Mouse (Mus musculus): Measurements from ENCODE around the gene Lad1.

Gene Lad1

DNA sequence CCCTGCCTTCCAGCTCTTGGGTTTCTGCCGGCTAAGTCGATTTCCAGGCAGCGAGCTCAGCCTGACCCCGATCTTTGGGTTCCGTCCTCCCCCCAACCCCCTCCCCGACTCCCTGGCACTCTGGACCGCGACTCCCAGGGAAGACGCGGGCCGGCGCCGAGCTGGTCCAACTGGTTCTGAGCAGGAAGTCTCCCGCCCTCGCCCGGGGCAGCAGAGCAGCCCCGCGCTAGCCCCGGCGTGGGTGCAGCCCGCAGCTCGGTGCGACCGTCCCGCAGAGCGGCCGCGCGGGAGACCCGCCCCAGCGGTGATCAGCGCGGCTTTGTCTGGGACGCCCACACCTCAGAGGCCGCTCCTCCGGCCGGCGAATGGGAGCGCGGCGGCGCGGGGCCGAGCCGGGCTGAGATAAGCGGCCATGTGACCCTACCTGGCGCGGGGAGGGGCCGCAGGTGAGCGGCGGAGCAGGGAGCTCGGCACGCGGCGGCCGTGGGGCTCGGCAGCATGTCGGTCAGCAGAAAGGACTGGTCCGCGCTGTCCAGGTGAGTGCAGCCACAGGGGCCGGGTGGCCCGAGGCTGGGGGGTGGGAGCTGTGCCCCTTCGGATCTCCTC is at the start of gene Lad1:
Lad1 (plus strand) TSS at position 118 of the 606 bp plus-strand sequence.
- peak; percentile 64 to 82 for DNase-seq

DNA sequence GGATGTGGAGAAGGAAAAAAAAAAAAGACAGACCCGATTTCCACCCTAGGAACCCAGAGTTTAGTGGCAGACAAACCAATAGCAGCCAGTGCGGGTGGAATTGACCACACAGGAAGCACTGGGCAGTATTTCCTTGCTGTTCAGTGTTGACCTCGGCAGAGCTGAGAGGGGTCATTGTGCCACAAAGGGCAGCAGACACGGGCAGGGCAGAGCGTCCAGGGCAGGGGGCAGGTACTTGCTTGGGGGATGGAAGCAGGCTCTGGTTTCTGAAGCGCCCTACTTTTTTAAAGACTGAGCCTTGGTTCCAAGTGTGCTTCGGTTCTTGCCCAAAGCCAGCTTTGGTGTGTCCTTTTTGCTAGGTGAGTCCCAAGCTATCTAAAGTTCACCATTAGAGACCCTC is 48.2 kb upstream of the Lad1 start:
- DNase-seq: no peak

DNA sequence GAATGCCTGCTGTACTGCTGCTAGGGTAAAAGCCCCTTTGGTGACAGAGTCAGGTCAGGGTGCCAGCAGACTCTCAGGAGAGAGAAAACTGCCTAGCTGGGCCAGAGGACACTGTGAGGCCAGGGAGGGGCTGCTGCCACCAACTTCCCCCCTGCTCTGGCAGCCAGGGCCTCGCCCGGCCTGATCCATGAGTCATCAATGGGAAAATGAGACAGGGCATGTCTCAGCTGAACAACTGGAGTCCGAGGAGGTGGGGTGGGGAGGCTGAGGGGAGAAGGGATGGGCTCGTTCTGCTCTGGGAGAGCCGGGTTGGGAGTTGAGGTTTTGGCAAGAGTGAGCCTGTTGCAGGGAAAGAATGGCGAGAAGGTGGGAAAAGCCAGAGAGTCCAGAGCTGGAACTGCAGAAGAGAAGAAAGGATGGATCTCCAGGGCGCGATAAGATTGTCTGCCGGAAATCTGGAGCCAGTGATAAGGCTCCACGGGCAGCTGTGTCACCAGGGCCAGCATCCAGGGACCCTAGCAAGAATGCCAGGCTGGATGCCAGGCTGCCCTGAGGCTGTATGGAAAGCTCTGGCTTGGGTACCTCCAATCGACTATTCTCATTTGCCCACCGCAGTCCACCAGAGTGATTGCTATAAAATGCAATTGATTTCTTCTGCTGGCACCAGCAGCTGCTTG is 47.4 kb upstream of the Lad1 start:
- DNase-seq: peak; percentile 41 to 54

DNA sequence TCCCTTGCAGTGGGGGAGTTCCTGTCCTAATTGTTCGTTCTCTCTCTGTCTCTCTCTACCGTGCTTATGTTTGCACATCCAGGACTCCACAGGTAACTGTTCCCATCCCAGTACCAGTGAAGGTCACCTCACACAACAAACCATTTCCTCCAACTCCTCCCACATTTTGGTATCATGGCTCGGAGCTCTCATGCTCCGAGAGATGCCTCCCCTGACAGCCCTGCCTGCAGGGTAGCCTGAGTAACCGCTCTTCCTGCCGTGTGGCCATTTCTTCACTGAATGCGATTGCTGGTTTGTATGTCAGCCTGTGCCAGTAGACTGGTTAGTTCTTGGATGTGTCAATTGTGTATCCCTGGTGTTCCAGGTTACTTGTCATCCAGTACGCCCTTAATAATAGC is 46.8 kb upstream of the Lad1 start:
- no peak for DNase-seq

DNA sequence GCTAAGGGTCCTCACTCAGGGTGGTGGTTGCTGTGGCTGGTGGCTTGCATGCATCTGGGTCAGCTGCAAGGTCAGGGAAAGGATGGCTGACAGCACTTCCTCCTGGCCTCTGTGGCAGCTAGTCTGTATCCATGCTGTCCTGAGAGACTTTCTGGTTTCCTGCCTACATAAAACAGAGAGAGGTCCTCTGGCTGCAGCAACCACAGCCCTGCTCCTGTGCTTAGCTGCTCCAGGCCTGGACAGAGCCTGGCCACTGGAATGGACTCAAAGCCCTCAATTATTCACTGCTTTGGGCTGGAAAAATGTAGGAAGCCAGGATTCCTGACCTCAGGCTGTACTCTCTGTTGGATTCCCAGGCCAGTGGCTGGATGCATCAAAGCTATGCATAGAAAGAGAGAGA is 41.8 kb upstream of the Lad1 start:
- DNase-seq: peak; percentile 34 to 50

DNA sequence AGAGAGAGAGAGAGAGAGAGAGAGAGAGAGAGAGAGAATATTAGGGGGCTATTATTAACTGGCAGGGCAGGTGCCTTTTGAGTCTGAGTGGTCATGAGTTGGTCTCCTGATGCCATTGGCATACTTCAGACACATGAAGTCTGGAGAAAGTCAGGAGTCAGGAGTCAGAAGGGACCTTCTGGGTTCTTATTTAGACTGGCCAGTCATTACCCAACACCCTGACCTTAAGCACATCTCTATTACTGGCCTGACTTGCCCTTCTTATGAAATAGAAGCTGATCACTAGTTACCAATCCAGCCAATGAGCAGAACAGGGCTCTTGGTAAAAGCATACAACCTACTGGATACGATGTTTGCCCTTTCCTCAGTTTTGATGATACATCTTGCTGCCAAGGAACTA is 41.4 kb upstream of the Lad1 start:
- DNase-seq: no peak

DNA sequence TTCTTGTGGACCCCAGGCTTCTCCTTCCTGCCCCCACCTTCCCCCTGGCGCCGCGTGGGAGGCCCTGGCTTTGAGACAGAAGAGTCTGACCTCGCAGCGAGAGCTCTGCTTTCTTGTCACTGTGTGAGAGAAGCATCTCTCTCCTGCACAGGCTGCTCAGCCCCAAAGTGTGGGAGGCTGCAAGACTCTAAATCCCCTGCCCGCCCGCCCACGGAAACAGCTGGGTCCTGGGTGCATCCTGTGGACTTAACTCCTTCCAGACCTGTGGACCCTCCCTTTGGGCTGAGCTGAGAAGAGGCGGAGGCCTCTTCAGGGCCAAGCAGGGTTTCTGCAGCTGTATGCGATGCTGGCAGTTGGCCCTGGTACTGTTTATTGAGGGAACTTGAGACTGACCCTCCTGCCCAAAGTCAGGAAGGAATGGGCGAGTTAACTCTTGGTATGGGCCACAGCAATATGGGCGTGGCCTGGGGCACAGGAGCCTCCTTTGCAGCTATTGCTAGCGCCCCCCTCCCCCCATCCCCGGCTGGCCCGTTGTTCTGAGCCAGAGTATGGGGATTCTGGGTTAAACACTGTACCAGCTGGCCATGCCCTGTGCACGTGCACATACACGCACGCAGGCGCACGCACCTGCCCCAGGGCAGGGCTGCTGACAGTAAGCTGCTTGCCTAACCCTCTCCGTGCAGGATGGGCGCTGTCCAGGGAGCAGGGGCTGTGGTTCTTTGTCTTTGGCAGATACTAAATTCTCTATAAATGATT is 39.4 kb upstream of the Lad1 start, which contains the start of gene Tnni1:
Tnni1 (plus strand) TSS at position 655 of the 756 bp plus-strand sequence.
- peak; percentile 74 to 82 for DNase-seq

DNA sequence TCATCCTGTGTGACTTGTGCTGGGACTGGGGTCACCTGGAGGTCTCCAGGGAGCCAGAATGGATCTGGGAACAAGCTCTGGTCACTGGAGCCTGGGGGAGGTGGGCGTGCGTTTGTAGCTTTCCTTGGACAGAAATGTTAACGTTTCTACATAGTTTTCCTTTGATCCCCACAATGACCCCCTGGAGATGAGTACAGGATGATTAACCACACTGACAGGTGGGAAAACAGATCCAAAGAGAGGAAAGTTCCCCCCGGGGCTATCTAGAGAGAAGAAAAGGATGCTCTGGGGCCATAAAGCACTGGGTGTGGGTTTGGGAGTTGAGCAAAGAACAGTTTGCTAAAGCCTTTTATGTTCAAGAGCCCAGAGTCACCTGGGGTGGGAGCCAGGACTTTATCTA is 37.7 kb upstream of the Lad1 start:
- DNase-seq: no peak

DNA sequence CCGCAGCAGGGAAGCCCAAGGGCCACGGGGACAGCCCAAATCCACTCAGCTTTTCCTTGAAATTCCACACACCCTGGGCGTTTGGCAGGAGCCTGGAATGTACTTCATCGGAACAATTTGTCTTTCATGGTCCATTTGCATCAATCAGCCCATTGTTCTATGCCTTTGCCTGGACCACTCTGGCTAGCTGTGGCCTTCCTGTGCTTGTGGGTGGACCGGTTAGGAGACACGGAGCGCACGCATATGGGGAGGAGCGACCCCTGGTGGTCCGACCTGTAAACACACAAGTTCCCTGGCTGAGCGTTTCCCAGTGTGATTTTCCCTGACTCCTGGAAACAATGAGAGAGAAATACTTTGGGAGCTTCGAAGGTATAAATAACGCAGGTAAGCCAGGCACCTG is 37.2 kb upstream of the Lad1 start:
- peak; percentile 89 to 90 for DNase-seq

DNA sequence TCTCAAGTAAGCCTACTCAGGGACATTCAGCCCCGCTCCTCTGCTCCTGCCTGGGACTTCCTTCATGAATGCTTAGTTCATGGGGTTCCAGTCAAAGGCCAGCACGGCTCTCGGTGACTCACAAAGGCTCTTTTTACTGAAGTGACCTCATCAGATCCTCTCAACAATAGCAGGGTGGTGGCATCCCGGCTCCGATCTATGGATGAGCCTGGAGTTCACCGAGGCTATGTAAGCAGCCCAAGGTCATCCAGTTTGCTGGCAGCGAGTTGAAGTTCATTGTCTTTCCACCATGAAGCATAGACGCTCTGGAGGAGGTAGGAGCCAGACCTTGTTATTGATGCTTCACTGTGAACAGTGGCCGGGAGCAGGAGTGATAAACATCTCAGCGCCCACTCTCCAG is 35.6 kb upstream of the Lad1 start:
- DNase-seq: no peak

DNA sequence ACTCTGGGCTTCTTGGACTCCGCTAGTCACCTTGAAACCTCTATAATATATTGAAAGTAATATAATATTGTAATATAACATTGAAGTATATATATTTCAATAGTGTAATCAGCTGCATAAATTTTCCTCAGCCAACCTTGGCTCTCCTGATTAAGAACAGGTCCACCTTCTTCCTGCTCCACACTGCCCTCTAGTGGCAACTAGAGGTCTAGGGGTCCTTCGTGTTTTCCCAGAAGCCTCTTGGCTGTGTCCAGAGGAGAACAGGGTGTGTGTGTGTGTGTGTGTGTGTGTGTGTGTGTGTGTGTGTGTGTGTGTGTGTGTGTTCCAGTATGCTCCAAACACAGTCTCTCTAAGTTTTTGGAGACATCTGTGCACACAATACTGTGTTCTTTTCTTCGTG is 30.6 kb upstream of the Lad1 start:
- peak; percentile 85 to 90 for DNase-seq

DNA sequence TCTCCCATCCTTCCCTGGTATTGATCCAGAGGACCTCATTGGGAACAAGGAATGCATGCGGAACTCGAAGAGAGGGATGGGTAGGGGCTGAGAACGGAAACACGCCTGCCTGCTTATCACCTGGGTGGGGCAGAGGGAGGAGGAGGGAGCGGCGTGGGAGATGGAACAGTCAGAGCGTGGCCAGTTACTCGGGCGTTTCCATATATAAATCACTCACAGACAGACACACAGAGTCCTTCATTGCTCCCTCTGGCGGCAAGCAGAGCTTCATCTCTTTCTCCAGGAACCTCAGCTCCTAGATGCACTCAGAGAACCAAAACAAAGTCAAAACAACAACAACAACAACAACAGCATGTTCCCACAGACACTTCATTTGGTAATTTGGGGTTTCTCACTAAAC is 29.7 kb upstream of the Lad1 start:
- peak; percentile 71 to 78 for DNase-seq

DNA sequence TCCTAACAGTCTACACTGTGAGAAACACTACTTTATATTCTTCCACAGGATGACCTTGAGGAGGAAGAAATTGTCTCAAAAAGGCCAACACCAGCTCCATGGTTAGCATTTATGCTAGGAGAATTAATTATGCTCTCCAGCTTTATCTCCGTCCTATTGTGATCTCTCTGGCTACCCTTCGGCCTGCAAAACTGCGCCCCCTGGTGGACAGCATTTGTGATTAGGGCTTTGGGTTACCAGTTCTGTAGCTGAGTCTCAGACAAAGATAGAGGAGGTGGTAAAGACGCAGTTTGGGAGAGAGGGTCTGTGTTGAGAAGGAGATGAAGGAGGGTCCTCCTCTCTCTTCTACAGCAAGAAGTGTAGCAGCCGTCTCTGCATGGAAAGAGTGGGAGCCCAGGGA is 28.6 kb upstream of the Lad1 start:
- peak; percentile 90 to 91 for DNase-seq

DNA sequence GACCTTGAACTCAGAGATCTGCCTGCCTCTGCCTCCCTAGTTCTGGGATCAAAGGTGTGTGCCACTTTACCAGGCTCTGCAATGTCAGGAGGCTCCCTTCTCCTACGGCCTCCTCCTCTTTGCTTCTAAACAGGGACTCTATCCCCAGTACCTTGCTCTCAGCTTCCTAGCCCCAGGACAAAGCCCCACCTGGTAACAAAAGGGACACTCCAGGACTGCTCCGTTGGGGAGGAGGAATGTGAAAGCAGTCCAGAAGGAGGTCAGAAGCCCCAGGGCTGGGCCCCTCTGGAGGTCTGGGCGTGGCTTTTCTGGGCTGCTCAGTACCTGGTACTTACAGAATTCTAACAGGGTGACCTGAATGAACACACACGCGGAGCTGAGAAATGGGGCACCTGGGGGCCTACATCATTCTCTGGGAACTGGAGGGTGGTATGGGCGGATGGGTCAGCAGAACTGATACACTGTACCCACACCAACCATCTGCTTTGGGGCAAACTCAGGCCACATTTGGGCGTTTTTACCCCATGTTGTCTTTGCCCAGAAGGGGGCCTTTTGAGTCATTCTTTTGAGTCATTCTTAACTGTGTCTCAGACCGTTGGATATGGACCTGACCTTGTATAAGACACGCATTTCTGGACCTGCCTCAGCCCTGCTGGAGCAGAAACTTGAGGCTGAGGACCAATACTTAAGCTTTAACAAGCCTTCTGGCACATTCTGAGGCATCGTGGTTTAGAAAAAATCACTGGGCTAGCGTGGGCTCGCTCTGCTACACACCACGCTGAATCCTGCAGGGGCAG is 26.1 kb upstream of the Lad1 start:
- no peak for DNase-seq

DNA sequence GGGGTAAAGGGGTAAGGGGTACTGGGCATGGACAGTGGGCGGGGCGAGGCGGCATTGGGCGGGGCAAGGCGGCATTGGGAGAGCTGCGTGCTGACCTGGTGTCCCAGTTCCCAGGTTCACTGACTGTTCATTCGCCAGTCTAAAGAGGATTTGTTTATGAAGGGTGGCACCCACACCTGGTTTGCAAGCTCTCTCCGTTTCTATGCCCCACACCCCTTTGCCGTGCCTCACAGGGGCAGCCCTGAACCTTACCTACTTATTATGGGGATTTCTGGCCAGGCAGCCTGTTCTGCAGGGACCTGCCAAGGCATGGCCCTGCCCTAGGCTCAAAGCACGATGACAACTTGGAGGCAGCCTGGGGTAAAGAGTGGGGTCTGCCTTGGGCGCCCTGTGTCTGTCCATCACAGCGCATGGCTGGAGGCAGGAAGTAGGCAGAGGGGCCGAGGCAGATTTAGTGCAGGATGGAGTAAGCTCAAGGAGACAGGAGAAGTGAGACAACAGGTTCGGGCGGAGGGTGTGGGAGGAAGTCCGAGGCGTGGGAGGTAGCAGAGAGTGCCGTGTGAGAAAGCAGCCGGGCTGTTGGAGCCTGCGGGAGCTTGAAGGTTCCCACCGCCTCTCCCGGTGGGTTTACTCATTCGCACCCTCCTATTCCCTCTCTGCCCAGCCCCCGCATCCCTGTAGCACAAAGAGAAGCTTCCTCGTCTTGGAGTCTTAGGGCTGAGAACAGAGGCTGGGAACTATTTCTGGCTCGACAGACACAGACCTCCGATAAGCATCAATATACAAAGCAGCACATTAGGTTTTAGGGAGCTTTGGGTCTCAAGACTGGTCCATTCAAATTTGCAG is 24.8 kb upstream of the Lad1 start:
- peak; percentile 75 to 85 for DNase-seq

DNA sequence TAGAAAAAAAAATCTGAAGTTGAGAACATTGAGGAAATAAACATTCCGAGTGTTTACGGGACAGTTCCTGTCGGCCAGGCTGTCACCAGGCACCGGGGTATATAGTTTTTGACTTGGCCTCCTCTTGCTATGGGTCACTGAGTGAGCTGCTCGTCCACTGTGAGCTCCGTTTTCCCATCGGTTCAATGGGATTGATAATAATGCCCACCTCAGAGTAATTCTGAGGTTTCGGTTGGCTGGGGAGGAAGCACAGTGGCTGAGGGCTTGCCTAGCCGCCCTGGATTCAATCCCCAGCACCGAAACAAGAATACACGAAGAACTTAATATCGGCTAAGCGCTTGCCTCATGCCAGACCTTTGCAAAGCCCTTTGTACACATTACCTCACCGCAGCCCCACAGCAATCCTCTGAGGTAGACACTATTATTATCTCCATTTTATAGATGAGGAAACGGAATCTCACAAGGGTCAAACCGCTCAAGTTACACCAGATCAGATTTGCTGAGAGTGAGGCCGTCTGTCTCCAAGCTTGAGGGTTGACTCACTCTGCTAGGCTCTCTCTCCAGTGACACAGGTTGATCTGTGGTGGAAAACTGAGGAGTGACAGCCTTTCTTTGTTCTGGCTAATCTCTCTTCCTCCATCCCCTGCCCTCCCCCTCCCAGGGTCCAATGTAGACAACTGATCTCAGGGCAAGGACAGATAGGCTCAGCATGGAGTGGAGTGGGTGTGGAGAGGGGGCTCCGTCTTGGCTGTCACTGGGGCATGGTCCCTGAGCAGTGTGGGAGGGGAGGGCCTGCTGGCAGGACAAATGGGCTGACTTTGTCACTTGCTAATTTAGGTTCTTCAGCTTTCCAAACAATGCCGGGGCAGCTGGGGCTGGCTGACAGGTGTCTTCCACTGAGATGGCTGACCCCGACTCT is 23.9 kb upstream of the Lad1 start:
- DNase-seq: peak in 1 of 2 experiments; percentile 31

DNA sequence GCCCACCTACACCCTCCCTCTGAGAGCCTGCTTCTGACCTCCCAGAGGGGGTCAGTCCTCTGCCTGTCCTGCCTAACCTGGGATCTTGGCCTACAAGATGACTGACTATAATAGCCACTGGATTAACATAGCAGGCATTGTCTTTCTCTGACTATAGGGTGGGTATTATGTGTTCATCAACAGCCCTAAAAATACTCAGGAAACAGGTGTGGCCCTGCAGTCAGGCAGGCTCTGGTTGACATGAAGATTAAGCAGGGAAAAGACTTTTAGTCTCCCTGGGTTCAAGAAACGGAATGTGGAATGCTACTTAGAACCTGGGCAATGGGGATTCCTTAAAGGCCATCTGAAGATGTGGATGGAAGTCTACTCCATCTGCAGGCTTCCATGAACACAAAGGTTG is 19.9 kb upstream of the Lad1 start:
- DNase-seq: no peak

DNA sequence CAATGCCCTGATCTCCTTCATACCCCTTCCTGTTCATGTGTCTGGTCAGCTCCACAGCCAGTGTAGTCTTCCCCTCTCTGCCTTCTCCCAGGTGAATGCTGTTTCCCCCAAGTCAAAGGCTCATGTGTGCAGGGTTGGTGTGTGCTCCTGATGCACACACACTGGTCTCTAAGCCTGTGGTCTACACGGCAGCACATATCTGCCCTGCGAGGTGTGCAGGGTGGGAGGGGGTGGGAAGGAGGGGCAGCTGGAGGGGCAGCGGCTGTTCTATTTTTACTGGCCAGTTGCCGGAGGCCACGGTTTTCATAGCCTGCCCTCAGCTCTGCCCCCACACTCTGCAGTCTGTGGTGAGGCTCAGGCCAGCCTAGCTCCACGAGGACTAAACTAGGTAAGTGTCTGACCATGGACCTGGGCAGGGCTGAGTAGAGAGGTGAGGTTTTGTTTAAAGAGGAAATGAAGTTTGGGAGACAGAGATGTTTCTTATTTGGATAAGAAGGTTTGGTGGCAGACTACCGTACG is 19.2 kb upstream of the Lad1 start:
- DNase-seq: no peak

DNA sequence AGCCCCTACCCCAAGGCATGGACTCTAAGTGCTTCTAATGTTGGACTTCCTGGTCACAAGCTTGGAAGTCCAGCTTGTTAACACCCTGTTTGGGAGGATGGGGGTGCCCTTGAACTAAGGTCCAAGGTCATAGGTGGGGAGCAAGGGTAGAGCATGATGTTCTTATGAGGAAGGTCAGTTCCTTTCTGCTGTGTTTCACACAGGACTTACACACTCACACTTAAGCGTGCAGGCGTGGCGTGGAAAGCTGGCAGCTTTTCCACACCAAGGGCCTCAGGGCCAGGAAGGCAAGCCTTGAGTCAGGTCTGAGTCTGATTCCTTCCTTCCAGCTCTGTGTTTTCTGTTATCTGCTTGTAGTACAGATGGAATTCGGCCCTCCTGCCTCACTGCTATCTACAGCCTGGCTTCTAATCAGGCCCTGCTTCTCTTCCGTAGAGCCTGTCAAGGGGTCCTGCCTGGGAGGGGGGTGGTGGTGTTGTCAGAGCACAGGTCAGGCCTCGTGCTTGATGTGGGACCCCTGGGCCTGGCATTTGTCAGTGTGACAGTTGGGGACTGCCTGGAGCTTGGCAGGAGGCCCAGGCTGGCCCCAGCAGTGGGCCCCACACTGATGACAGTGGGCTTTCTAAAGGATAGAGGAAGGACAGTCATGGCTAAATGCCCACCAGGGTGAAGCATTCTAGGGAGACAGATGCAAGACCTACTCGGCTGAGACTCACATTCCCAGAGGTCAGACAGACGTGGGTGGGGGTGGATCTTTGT is 18.0 kb upstream of the Lad1 start:
- peak in 1 of 2 experiments; percentile 27 for DNase-seq

DNA sequence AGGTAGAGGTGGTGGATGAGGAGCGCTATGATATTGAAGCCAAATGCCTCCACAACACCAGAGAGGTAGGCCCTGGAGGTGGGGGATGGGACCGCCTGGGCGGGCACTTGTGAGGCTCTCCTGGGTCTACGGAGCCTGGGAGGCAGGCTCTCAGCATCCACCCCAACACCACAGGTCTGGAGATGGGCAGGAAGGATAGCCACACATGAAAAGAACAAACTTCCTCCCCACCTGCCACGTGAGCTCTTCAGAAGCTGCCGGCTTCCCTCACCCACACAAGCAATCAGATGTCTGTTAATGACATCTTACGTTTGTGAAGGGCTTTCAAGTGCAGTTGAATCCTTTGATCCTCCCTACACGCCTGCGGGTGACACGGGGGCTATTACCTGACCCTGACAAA is 10.9 kb upstream of the Lad1 start:
- DNase-seq: no peak
